Mouse (Mus musculus): Measurements from ENCODE around the gene Senp3. TPM values are rescaled to one million over a fixed set of nuclear protein-coding genes. Genes with fewer than 3 reads are reported as not detected.
"Not testable (repeated sequence)": the region's sequence is repeated elsewhere in the genome, so short reads cannot be mapped to it uniquely, and the experiment has no call there.

Senp3 gene
- polyA plus RNA-seq, 1 experiment from 2014 or later, result 79.1 TPM

DNA sequence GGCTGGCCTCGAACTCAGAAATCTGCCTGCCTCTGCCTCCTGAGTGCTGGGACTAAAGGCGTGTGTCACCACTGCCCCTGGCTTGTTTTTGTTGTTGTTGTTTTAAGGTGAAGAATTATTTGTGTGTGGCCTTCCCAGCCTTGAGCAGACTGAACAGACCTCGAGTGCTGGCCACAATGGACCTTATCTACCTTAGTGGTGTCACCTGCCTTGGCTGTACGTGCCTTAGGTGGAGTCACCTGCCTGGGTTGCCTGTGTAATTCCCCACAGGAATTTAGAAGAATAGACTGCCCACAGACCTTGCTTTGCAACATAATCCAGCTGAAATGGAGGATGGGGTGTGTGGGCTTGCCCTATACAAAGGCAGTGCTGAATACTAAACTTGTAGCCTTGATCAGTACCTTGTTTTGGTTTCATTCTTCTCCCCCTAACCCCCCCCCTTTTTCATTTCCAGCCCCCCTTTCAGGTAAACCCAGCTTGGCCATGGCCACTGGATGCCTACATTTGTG, 26.0 kb upstream of the Senp3 start:
- H3K4me1 ChIP-seq (replicated peaks; ENCODE audit: control insufficient read depth, insufficient read depth, low read length), result no peaks in the 10 kb centered on the region
- H3K4me2 ChIP-seq (ENCODE audit: low read length), result no peak overlapping the region
- no peak for ATAC-seq (replicated peaks; ENCODE audit: low FRiP score, low TSS enrichment, low read depth)
- no peaks in the 10 kb centered on the region for H3K27me3 ChIP-seq (replicated peaks; ENCODE audit: control insufficient read depth, insufficient read depth, low read length)
- H3K27ac ChIP-seq (ENCODE audit: low read depth), result no peak overlapping the region
- H3K9me3 ChIP-seq (ENCODE audit: control insufficient read depth, low read length), result no peaks in the 10 kb centered on the region
- no peaks in the 10 kb centered on the region for H3K36me3 ChIP-seq (ENCODE audit: control insufficient read depth, insufficient read depth, low read length)
- H3K9ac ChIP-seq (ENCODE audit: low read length), result no peak overlapping the region
- DNase-seq (ENCODE audit: low spot score), result no peak
- WGBS, result 81% methylated on average over 4 of the region's 4 CpGs
- no peak overlapping the region for H3K4me3 ChIP-seq (ENCODE audit: low read depth, low read length)

DNA sequence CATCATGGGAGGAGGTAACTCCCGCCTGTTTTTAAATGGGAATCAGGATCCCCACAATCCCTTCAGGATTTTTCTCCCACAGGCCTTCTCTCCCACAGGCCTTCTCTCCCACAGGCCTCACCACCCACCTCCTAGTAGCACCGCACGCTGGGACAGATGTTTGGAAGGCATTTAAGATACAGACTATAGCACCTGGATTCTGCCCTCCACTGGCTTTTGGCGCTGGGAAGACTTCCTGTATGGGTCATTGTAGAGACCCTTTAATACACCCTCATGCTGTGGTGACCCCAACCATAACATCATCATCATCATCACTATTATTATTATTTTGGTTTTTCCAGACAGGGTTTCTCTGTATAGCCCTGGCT, 25.6 kb upstream of the Senp3 start:
- H3K36me3 ChIP-seq (ENCODE audit: control insufficient read depth, insufficient read depth, low read length), result no peaks in the 10 kb centered on the region
- H3K4me3 ChIP-seq (ENCODE audit: low read depth, low read length), result no peak overlapping the region
- no peak overlapping the region for H3K27ac ChIP-seq (ENCODE audit: low read depth)
- no peak overlapping the region for H3K9ac ChIP-seq (ENCODE audit: low read length)
- H3K4me1 ChIP-seq (replicated peaks; ENCODE audit: control insufficient read depth, insufficient read depth, low read length), result no peaks in the 10 kb centered on the region
- H3K9me3 ChIP-seq (ENCODE audit: control insufficient read depth, low read length), result no peaks in the 10 kb centered on the region
- H3K27me3 ChIP-seq (replicated peaks; ENCODE audit: control insufficient read depth, insufficient read depth, low read length), result no peaks in the 10 kb centered on the region
- WGBS, result 85% methylated on average over 4 of the region's 4 CpGs
- ATAC-seq (replicated peaks; ENCODE audit: low FRiP score, low TSS enrichment, low read depth), result no peak
- no peak for DNase-seq (ENCODE audit: low spot score)
- no peak overlapping the region for H3K4me2 ChIP-seq (ENCODE audit: low read length)

DNA sequence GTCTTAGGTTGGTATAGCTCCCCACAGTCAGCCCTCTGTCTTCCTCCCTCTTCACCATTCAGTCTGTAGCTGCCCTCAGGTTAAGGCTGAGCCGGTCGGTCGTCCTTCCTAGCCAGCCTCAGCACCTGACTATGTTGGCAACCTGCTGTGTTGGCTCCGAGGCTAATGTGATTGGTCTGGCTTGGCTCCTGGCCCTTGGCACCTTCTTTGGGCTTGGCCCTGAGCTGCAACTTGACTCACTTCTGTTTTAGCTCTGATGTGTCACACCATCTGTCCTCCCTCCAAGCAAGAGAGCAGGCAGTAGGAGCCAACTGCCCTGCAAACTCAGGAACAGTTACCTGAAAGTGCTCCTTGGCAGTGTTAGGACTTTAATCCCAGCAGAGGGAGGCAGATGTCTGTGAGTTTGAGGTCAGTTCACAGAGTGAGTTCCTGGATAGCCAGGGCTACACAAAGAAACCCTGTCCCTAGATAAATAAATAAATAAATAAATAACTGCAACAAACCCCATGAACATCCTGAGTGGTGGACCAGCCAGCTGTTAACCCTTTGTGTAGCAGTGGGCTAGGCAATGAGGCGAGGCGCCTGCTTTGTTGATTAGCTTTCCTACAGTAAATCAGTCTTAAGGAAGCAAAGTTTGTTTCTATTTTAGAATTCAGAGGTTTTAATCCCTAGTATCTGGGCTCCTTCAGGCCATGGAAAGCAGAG, 25.0 kb upstream of the Senp3 start:
- Histone ChIP-seq H3K9me3 (ENCODE audit: control insufficient read depth, low read length) (no peaks in the 10 kb centered on the region), H3K4me2 (ENCODE audit: low read length) (no peak overlapping the region), H3K36me3 (ENCODE audit: control insufficient read depth, insufficient read depth, low read length) (no peaks in the 10 kb centered on the region), H3K27ac (ENCODE audit: low read depth) (no peak overlapping the region), H3K4me1 (replicated peaks; ENCODE audit: control insufficient read depth, insufficient read depth, low read length) (no peaks in the 10 kb centered on the region), H3K9ac (ENCODE audit: low read length) (no peak overlapping the region), H3K4me3 (ENCODE audit: low read depth, low read length) (no peak overlapping the region), H3K27me3 (replicated peaks; ENCODE audit: control insufficient read depth, insufficient read depth, low read length) (no peaks in the 10 kb centered on the region)
- WGBS, result 48% methylated on average over 6 of the region's 6 CpGs
- no peak for ATAC-seq (replicated peaks; ENCODE audit: low FRiP score, low TSS enrichment, low read depth)
- no peak for DNase-seq (ENCODE audit: low spot score)

DNA sequence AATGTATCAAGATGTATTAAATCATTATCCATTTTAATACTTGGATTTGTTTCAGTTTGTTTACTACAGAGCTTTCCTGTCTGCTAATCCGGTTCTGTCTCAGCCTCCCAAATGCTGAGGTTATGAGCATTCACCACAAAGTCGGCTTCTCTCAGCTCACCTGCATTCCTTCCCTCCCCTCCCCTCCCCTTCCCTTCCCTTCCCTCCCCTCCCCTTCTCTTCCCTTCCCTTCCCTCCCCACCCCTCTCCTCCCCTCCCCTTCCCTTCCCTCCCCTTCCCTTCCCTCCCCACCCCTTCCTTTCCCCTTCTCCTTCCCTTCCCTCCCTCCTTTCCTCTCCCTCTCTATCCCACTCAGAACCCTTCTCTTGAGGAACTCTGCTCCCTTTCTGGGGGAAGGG, 22.7 kb upstream of the Senp3 start:
- 34% methylated on average over 2 of the region's 2 CpGs for WGBS
- ATAC-seq (replicated peaks; ENCODE audit: low FRiP score, low TSS enrichment, low read depth), result no peak
- H3K9ac ChIP-seq (ENCODE audit: low read length), result no peak overlapping the region

DNA sequence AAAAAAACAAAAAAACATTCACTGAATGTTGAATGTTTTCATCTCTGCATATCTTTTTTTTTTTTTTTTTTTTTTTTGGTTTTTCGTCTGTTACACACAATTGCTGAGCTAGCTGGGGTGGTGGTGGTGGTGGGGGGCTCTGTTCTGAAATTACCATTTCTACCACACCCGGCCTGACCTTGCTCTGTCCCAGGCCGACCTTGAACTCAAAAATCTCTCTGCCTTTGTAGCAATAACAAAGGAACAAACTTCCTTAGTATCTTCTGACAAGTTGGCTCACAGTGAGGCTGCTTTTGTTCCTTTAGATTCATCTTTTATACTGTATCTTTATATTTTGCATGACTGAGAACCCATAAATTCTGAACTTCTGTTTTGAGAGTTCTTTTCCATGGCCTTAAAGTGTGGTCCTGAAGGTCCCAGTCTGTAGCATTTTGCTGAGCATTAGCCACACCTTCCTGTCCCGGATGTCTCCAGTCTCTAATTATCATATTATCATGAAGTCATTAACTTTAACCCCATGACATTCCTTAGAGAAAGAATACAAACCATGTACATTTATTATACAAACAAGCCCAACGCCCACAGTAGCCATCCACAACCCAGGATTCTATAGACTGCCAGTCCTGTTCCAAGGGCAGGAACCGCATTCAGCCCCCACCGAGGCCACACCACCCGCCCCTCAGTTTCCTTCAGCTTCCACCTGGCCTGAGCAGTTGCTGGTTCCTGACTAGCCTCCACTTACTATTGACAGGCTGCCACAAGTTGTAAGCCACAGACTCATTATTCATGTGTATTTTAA, 22.1 kb upstream of the Senp3 start:
- Histone ChIP-seq H3K4me3 (ENCODE audit: low read depth, low read length) (no peak overlapping the region), H3K4me1 (replicated peaks; ENCODE audit: control insufficient read depth, insufficient read depth, low read length) (no peaks in the 10 kb centered on the region), H3K9me3 (ENCODE audit: control insufficient read depth, low read length) (no peaks in the 10 kb centered on the region), H3K36me3 (ENCODE audit: control insufficient read depth, insufficient read depth, low read length) (no peaks in the 10 kb centered on the region), H3K27me3 (replicated peaks; ENCODE audit: control insufficient read depth, insufficient read depth, low read length) (no peaks in the 10 kb centered on the region), H3K9ac (ENCODE audit: low read length) (no peak overlapping the region), H3K27ac (ENCODE audit: low read depth) (no peak overlapping the region), H3K4me2 (ENCODE audit: low read length) (no peak overlapping the region)
- DNase-seq (ENCODE audit: low spot score) (no peak), ATAC-seq (replicated peaks; ENCODE audit: low FRiP score, low TSS enrichment, low read depth) (no peak)
- WGBS, result 61% methylated on average over 8 of the region's 8 CpGs

More for the DNA sequence above, 22.7 kb upstream of the Senp3 start:
- H3K27me3 ChIP-seq (replicated peaks; ENCODE audit: control insufficient read depth, insufficient read depth, low read length), result no peaks in the 10 kb centered on the region
- no peaks in the 10 kb centered on the region for H3K4me1 ChIP-seq (replicated peaks; ENCODE audit: control insufficient read depth, insufficient read depth, low read length)
- H3K4me2 ChIP-seq (ENCODE audit: low read length), result no peak overlapping the region
- H3K9me3 ChIP-seq (ENCODE audit: control insufficient read depth, low read length), result no peaks in the 10 kb centered on the region
- DNase-seq (ENCODE audit: low spot score), result no peak
- H3K4me3 ChIP-seq (ENCODE audit: low read depth, low read length), result no peak overlapping the region
- no peaks in the 10 kb centered on the region for H3K36me3 ChIP-seq (ENCODE audit: control insufficient read depth, insufficient read depth, low read length)
- H3K27ac ChIP-seq (ENCODE audit: low read depth), result no peak overlapping the region

DNA sequence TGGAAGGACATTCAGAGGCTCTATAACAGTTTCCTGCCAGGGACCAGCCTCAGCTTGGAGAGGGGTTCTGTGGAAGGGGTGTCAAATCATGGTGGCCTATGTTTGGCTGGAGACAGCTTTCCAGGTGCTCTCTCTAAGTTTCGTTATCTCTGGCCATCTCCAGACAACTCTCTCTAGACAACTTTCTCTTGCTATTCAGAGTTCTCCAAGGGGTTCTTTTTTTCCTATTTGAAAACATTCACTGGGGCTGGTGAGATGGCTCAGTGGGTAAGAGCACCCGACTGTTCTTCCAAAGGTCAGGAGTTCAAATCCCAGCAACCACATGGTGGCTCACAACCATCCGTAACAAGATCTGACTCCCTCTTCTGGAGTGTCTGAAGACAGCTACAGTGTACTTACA, 21.5 kb upstream of the Senp3 start:
- not testable (repeated sequence) for ATAC-seq (replicated peaks; ENCODE audit: low FRiP score, low TSS enrichment, low read depth)

DNA sequence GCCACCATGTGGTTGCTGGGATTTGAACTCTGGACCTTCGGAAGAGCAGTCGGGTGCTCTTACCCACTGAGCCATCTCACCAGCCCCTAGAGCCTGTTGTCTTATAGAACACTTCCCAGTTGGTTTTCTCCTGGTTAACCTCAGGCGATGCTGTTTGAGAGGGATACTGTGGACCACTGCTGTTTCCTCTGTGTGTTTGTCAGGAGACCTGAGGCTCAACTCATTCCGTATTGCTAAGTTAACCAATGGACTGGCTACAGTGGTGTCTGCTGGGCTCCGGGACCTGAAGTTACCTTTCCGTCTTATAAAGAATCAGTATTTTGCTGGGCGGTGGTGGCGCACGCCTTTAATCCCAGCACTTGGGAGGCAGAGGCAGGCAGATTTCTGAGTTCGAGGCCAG, 21.0 kb upstream of the Senp3 start:
- H3K4me3 ChIP-seq (ENCODE audit: low read depth, low read length); H3K4me1 ChIP-seq (replicated peaks; ENCODE audit: control insufficient read depth, insufficient read depth, low read length); H3K9ac ChIP-seq (ENCODE audit: low read length); H3K36me3 ChIP-seq (ENCODE audit: control insufficient read depth, insufficient read depth, low read length); H3K4me2 ChIP-seq (ENCODE audit: low read length); H3K9me3 ChIP-seq (ENCODE audit: control insufficient read depth, low read length); DNase-seq (ENCODE audit: low spot score); H3K27me3 ChIP-seq (replicated peaks; ENCODE audit: control insufficient read depth, insufficient read depth, low read length); H3K27ac ChIP-seq (ENCODE audit: low read depth); ATAC-seq (replicated peaks; ENCODE audit: low FRiP score, low TSS enrichment, low read depth): not testable (repeated sequence)
- WGBS, result 94% methylated on average over 10 of the region's 10 CpGs

More for the DNA sequence above, 21.5 kb upstream of the Senp3 start:
- H3K9ac ChIP-seq (ENCODE audit: low read length); DNase-seq (ENCODE audit: low spot score); H3K36me3 ChIP-seq (ENCODE audit: control insufficient read depth, insufficient read depth, low read length); H3K9me3 ChIP-seq (ENCODE audit: control insufficient read depth, low read length); H3K27me3 ChIP-seq (replicated peaks; ENCODE audit: control insufficient read depth, insufficient read depth, low read length); H3K4me1 ChIP-seq (replicated peaks; ENCODE audit: control insufficient read depth, insufficient read depth, low read length); H3K27ac ChIP-seq (ENCODE audit: low read depth); H3K4me3 ChIP-seq (ENCODE audit: low read depth, low read length); H3K4me2 ChIP-seq (ENCODE audit: low read length): not testable (repeated sequence)
- WGBS, result 65% methylated on average over 2 of the region's 3 CpGs

DNA sequence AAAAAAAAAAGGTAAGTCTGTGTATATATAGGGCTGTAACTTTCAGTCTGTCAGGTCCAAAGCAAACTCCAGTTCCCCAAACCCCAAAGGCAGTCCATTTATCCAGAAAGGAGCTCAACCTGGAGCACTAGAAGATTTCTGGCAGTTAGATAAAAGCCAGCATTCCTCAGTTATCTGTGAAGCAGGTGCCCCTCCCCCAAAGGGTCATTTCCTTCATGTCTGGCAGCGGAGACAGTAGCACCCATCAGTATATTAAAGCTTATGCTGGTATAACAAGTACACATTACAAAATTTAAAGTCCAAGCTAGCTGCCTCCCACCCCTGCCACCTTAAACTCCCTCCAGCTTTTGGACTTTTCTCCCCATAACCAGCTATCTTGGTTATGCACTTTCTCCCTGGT, 17.7 kb upstream of the Senp3 start:
- no peak overlapping the region for H3K4me3 ChIP-seq (ENCODE audit: low read depth, low read length)
- no peaks in the 10 kb centered on the region for H3K36me3 ChIP-seq (ENCODE audit: control insufficient read depth, insufficient read depth, low read length)
- no peaks in the 10 kb centered on the region for H3K4me1 ChIP-seq (replicated peaks; ENCODE audit: control insufficient read depth, insufficient read depth, low read length)
- no peak for ATAC-seq (replicated peaks; ENCODE audit: low FRiP score, low TSS enrichment, low read depth)
- no peak overlapping the region for H3K9ac ChIP-seq (ENCODE audit: low read length)
- 11% methylated on average over 1 of the region's 1 CpGs for WGBS
- H3K9me3 ChIP-seq (ENCODE audit: control insufficient read depth, low read length), result 0 out of 2 replicates have a peak, but pooled peaks cover 3% of the 10 kb centered on the region
- no peaks in the 10 kb centered on the region for H3K27me3 ChIP-seq (replicated peaks; ENCODE audit: control insufficient read depth, insufficient read depth, low read length)
- no peak overlapping the region for H3K27ac ChIP-seq (ENCODE audit: low read depth)
- no peak overlapping the region for H3K4me2 ChIP-seq (ENCODE audit: low read length)
- no peak for DNase-seq (ENCODE audit: low spot score)

Measured in intestine, embryonic 14.5 days (tissue).